Mouse (Mus musculus) MEL-GATA-1-ER (cell line): ENCODE data around the gene Cep85l.
A peak's percentile ranks its signal among the peaks of the same experiment; 100 is the strongest.

Source experiments
- DNase-seq: peaks from one replicate; pipeline ENCODE4 v3.0.0-alpha.2; 2012; ENCODE audit warnings: low read depth; ENCODE audit errors: extremely low read depth

Cep85l gene

GRCm38 (mm10) chr10:53343384-53343783, 36.4 kb downstream of the Cep85l start:
- no peak for DNase-seq

GRCm38 (mm10) chr10:53342166-53342728, 37.5 kb downstream of the Cep85l start:
- DNase-seq, result no peak

- DNase-seq, result peak; percentile 35
Measured at GRCm38 (mm10) chr10:53341288-53341965, 38.3 kb downstream of the Cep85l start.

- DNase-seq, result no peak
Measured at GRCm38 (mm10) chr10:53339045-53339444, 40.7 kb downstream of the Cep85l start.

- DNase-seq, result no peak
Measured at GRCm38 (mm10) chr10:53337162-53337923, 42.4 kb downstream of the Cep85l start, which contains the start of gene Pln. Pln (plus strand) TSS chr10:53337667.

- DNase-seq, result peak; percentile 58
Measured at GRCm38 (mm10) chr10:53335974-53336373, 43.8 kb downstream of the Cep85l start.

GRCm38 (mm10) chr10:53335266-53335665, 44.5 kb downstream of the Cep85l start:
- DNase-seq, result peak; percentile 55

- DNase-seq, result no peak
Measured at GRCm38 (mm10) chr10:53332752-53333151, 47.0 kb downstream of the Cep85l start.

- DNase-seq, result no peak
Measured at GRCm38 (mm10) chr10:53329257-53329656, 50.5 kb downstream of the Cep85l start.

GRCm38 (mm10) chr10:53326367-53326766, 53.4 kb downstream of the Cep85l start:
- DNase-seq, result no peak

GRCm38 (mm10) chr10:53324663-53325062, 55.1 kb downstream of the Cep85l start:
- DNase-seq, result peak; percentile 25

- DNase-seq, result no peak
Measured at GRCm38 (mm10) chr10:53323367-53323766, 56.4 kb downstream of the Cep85l start.

- no peak for DNase-seq
Measured at GRCm38 (mm10) chr10:53306674-53307073, 73.1 kb downstream of the Cep85l start.

GRCm38 (mm10) chr10:53305867-53306266, 73.9 kb downstream of the Cep85l start:
- no peak for DNase-seq

- no peak for DNase-seq
Measured at GRCm38 (mm10) chr10:53285147-53285546, 94.6 kb downstream of the Cep85l start.

- DNase-seq, result no peak
Measured at GRCm38 (mm10) chr10:53272228-53272627, 107.5 kb downstream of the Cep85l start.

GRCm38 (mm10) chr10:53262021-53262420, 117.7 kb downstream of the Cep85l start:
- no peak for DNase-seq

GRCm38 (mm10) chr10:53235381-53235780, 144.4 kb downstream of the Cep85l start:
- DNase-seq, result no peak

- DNase-seq, result peak; percentile 7
Measured at GRCm38 (mm10) chr10:53234683-53235082, 145.1 kb downstream of the Cep85l start.

GRCm38 (mm10) chr10:53234086-53234613, 145.6 kb downstream of the Cep85l start:
- no peak for DNase-seq

- DNase-seq, result no peak
Measured at GRCm38 (mm10) chr10:53230809-53231208, 148.9 kb downstream of the Cep85l start.

GRCm38 (mm10) chr10:53229190-53229589, 150.6 kb downstream of the Cep85l start:
- peak; percentile 76 for DNase-seq
